Mouse (Mus musculus): ENCODE data around the gene Gm5134. TPM values are rescaled to one million over a fixed set of nuclear protein-coding genes. Genes with fewer than 3 reads are reported as not detected.

The Gm5134 gene
- total and polyA plus RNA-seq, 3 experiments: not detected

DNA sequence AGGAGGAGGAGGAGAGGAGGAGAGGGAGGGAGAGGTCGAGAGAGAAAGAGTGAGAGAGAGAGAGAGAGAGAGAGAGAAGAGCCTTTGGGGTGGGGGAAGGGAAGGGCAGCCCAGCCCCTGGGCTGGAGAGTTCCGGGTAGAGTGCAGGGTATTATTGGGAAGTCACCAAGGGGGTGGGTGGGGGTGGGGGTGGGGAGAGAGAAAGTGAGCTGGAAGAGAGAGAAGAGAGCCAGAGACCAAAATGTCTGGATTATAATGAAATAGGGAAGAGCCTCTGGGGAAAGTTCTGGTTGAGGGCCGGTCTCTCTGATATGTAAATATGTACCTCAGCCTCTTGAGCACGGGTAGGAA is 73.7 kb downstream of the Gm5134 start:
- Histone ChIP-seq H3K79me2 (ENCODE audit: control insufficient read depth, insufficient read depth, low read length, poor library complexity) (peaks cover 6% of the 10 kb centered on the region), H3K27me3 (ENCODE audit: control insufficient read depth in 1 of 2, insufficient read depth in 2 of 2, low read length in 2 of 2) (no peaks in the 10 kb centered on the region), H3K4me1 (ENCODE audit: control insufficient read depth in 1 of 2, insufficient read depth in 2 of 2, low read length in 2 of 2) (peaks cover 0 to 2% of the 10 kb centered on the region in 2 experiments; a peak in 2 of 4 replicates), H3K27ac (ENCODE audit: control insufficient read depth, low read depth, low read length) (no peak overlapping the region), H3K36me3 (ENCODE audit: control insufficient read depth in 1 of 2, insufficient read depth in 2 of 2, low read length in 2 of 2) (no peaks in the 10 kb centered on the region), H3K4me3 (ENCODE audit: control insufficient read depth in 1 of 2, insufficient read depth in 1 of 2, low read depth in 2 of 2, low read length in 2 of 2) (no peak overlapping the region), H3K9me3 (replicated peaks; ENCODE audit: insufficient read depth, low read length) (no peaks in the 10 kb centered on the region), H3K9ac (ENCODE audit: control insufficient read depth, low read depth, low read length, poor library complexity, severe bottlenecking) (no peak overlapping the region)
- TF ChIP-seq ZNF384 (IDR thresholded peaks at IDR 0.05; ENCODE audit: low read depth, low read length) (no peak), SIN3A (IDR thresholded peaks at IDR 0.05; ENCODE audit: low read length) (no peak), MAX (IDR thresholded peaks at IDR 0.05; ENCODE audit: low read length) (no peak), CHD2 (IDR thresholded peaks at IDR 0.05; ENCODE audit: low read length) (no peak), MAZ (IDR thresholded peaks at IDR 0.05; ENCODE audit: low read depth, low read length) (no peak), JUND (IDR thresholded peaks at IDR 0.05; ENCODE audit: low read depth, low read length) (no peak), RCOR1 (IDR thresholded peaks at IDR 0.05; ENCODE audit: low read depth, low read length) (no peak), TAL1 (IDR thresholded peaks at IDR 0.05; ENCODE audit: low read length) (no peak), CTCF (IDR thresholded peaks at IDR 0.05 in 2 of 3, conservative IDR thresholded peaks at IDR 0.05 in 1 of 3; ENCODE audit: control insufficient read depth in 1 of 3, insufficient read depth in 1 of 3, low read depth in 2 of 3, low read length in 3 of 3, poor library complexity in 1 of 3, severe bottlenecking in 1 of 3) (no peak), RAD21 (IDR thresholded peaks at IDR 0.05; ENCODE audit: low read depth, low read length) (no peak), USF2 (IDR thresholded peaks at IDR 0.05; ENCODE audit: borderline replicate concordance in 1 of 2, insufficient read depth in 1 of 2, low read depth in 1 of 2, low read length in 2 of 2) (no peak), ZKSCAN1 (IDR thresholded peaks at IDR 0.05; ENCODE audit: low read depth, low read length) (no peak), POLR2AphosphoS5 (IDR thresholded peaks at IDR 0.05; ENCODE audit: borderline replicate concordance, low read depth, low read length) (no peak), ETS1 (IDR thresholded peaks at IDR 0.05; ENCODE audit: low read depth, low read length) (no peak), GATA1 (IDR thresholded peaks at IDR 0.05; ENCODE audit: low read depth, low read length) (no peak), EP300 (IDR thresholded peaks at IDR 0.05; ENCODE audit: low read depth in 1 of 2, low read length in 2 of 2) (no peak), TBP (IDR thresholded peaks at IDR 0.05; ENCODE audit: low read depth, low read length) (no peak), GABPA (IDR thresholded peaks at IDR 0.05; ENCODE audit: low read depth, low read length) (no peak), NRF1 (IDR thresholded peaks at IDR 0.05; ENCODE audit: insufficient read depth, low read depth, low read length, poor library complexity, severe bottlenecking) (no peak)
- no peak for DNase-seq (ENCODE audit: low read depth, low spot score)

DNA sequence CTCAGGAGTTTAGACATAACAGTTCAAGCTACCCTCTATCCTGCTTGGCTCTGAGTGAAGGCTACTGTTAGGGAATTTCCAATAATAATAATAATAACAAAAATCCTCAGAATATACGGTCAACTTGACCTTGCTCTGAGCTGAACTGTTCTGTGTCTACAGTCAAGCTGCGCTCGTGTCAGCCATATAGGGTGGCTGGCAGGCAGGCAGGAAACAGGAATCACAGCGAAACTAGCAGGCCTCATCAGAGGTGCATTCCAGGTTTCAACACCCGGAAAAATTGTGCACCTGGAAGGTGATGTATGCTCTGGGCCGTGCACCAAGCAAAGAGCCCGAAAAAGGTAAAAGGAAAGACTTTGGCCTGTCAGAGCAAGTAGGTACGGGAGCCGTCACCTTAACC is 74.1 kb downstream of the Gm5134 start:
- Histone ChIP-seq H3K9ac (ENCODE audit: control insufficient read depth, low read depth, low read length, poor library complexity, severe bottlenecking) (no peak overlapping the region), H3K27me3 (ENCODE audit: control insufficient read depth in 1 of 2, insufficient read depth in 2 of 2, low read length in 2 of 2) (no peaks in the 10 kb centered on the region), H3K4me1 (ENCODE audit: control insufficient read depth in 1 of 2, insufficient read depth in 2 of 2, low read length in 2 of 2) (peaks cover 2 to 4% of the 10 kb centered on the region in 2 experiments; a peak in 2 of 4 replicates), H3K4me3 (ENCODE audit: control insufficient read depth in 1 of 2, insufficient read depth in 1 of 2, low read depth in 2 of 2, low read length in 2 of 2) (no peak overlapping the region), H3K79me2 (ENCODE audit: control insufficient read depth, insufficient read depth, low read length, poor library complexity) (peaks cover 10% of the 10 kb centered on the region), H3K27ac (ENCODE audit: control insufficient read depth, low read depth, low read length) (no peak overlapping the region), H3K36me3 (ENCODE audit: control insufficient read depth in 1 of 2, insufficient read depth in 2 of 2, low read length in 2 of 2) (peaks cover 0 to 3% of the 10 kb centered on the region in 2 experiments; a peak in 2 of 4 replicates), H3K9me3 (replicated peaks; ENCODE audit: insufficient read depth, low read length) (no peaks in the 10 kb centered on the region)
- TF ChIP-seq MAX (IDR thresholded peaks at IDR 0.05; ENCODE audit: low read length) (no peak), MYC (IDR thresholded peaks at IDR 0.05; ENCODE audit: low read depth, low read length) (no peak), USF2 (IDR thresholded peaks at IDR 0.05; ENCODE audit: borderline replicate concordance in 1 of 2, insufficient read depth in 1 of 2, low read depth in 1 of 2, low read length in 2 of 2) (no peak), ETS1 (IDR thresholded peaks at IDR 0.05; ENCODE audit: low read depth, low read length) (no peak), RAD21 (IDR thresholded peaks at IDR 0.05; ENCODE audit: low read depth, low read length) (no peak), CHD2 (IDR thresholded peaks at IDR 0.05; ENCODE audit: low read length) (no peak), GABPA (IDR thresholded peaks at IDR 0.05; ENCODE audit: low read depth, low read length) (no peak), KAT2A (conservative IDR thresholded peaks at IDR 0.05; ENCODE audit: low read depth, low read length) (no peak)
- no peak for DNase-seq (ENCODE audit: low read depth, low spot score)
